Mouse (Mus musculus) stomach, postnatal 0 days (tissue): Measurements from ENCODE around the gene Tnrc6b. TPM values are rescaled to one million over a fixed set of nuclear protein-coding genes. Genes with fewer than 3 reads are reported as not detected.

Experiments used
- ATAC-seq: fragments of 200-750 bp; cut with Nextera tagmentation; 2 replicates; pipeline ENCODE4 v1.8.0; 2017; ENCODE audit not compliant: low FRiP score, low TSS enrichment
- DNase-seq: peaks from one replicate; pipeline ENCODE4 v3.0.0-alpha.2; 2016; ENCODE audit warnings: low spot score
- H3K27ac ChIP-seq: fragments of 300-500 bp; sonication (generic); replicated peaks from 2 replicates; pipeline ENCODE4 v1.5.1; 2014; ENCODE audit warnings: mild to moderate bottlenecking, control low read depth
- H3K27me3 ChIP-seq: fragments of 300-500 bp; sonication (generic); 2 replicates; pipeline ENCODE4 v1.6.1; 2014; ENCODE audit warnings: low read length; ENCODE audit not compliant: control insufficient read depth, insufficient read depth
- H3K36me3 ChIP-seq: fragments of 300-500 bp; sonication (generic); 2 replicates; pipeline ENCODE4 v1.6.1; 2014; ENCODE audit warnings: low read length, mixed read lengths; ENCODE audit not compliant: control insufficient read depth, insufficient read depth
- H3K4me1 ChIP-seq: fragments of 300-500 bp; sonication (generic); replicated peaks from 2 replicates; pipeline ENCODE4 v1.6.1; 2014; ENCODE audit warnings: antibody characterized with exemption; ENCODE audit not compliant: control insufficient read depth, insufficient read depth
- H3K4me2 ChIP-seq: fragments of 300-500 bp; sonication (generic); replicated peaks from 2 replicates; pipeline ENCODE4 v1.6.1; 2014; ENCODE audit warnings: low read depth, mild to moderate bottlenecking, control low read depth, moderate library complexity
- H3K4me3 ChIP-seq: fragments of 300-500 bp; sonication (generic); 2 replicates; pipeline ENCODE4 v1.5.1; 2014; ENCODE audit warnings: low read depth, low read length, control low read depth
- H3K9ac ChIP-seq: fragments of 300-500 bp; sonication (generic); 2 replicates; pipeline ENCODE4 v1.6.1; 2014; ENCODE audit warnings: mild to moderate bottlenecking, low read length, control low read depth, mixed read lengths
- H3K9me3 ChIP-seq: fragments of 300-500 bp; sonication (generic); 2 replicates; pipeline ENCODE4 v1.6.1; 2016; ENCODE audit warnings: low read length; ENCODE audit not compliant: control insufficient read depth
- CTCF ChIP-seq: IDR thresholded peaks from 2 replicates; pipeline ENCODE4 v1.5.1; 2016; ENCODE audit warnings: antibody characterized with exemption, low read depth, mild to moderate bottlenecking, moderate library complexity
- EP300 ChIP-seq: optimal IDR thresholded peaks from 2 replicates; pipeline ENCODE3; 2016; ENCODE audit warnings: antibody characterized with exemption
- WGBS: fragments of 180-500 bp; shearing (Covaris S2); extraction: QIAGEN DNeasy Blood & Tissue Kit; methylation state at CpG from one replicate; pipeline ENCODE4 v1.1.7; 2014; 5-methylcytosine and 5-hydroxymethylcytosine counted together
- polyA plus RNA-seq: library from polyadenylated mRNA; unstranded; fragments of >200 nt; fragmentation: Nextera tagmentation; extraction: Ambion mirVana; gene quantifications from 2 replicates; pipeline ENCODE4 v1.2.1, GENCODE M21; 2015

The Tnrc6b gene
- polyA plus RNA-seq, 1 experiment from 2014 or later, result 8.5 TPM

DNA sequence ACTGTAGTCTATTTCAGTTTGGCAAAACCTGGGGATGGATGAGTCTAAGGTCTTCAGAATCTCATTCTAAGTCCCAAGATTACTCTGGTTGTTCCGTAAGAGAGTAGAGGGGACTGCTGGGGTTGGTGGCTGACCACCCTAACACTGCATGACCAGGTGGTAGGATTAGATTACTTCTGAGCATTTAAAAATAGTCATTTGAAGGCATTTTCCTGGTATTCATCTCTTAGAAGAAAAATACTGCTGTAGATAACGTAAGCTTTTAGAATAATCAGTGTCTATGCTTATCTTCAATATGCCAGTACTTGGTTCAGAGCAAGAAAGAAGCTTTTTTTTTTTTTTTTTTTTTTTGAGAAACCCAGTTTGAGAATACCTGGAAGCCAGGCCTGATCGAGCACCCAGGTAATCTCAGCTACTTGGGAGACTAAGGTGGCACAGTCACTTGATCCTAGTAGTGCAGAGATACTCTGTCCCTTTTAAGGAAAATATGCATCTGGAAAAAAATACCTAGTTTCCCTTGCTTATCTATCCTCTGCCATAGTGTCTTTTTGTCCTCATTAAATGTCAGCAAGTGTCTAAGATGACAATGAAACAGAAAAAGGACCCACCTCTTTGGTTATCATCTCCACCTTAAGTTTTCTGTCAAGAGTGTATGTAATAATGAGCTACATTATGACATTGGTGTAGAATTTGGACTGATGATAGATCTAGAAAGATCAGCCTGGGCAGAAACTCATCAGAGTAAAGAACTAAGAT, 33.7 kb downstream of the Tnrc6b start:
- ATAC-seq, result no peak
- WGBS, result 92% methylated on average over 3 of the region's 3 CpGs
- TF ChIP-seq EP300 (no peak), CTCF (no peak)
- Histone ChIP-seq H3K27me3 (no peaks in the 10 kb centered on the region), H3K4me2 (no peak overlapping the region), H3K36me3 (no peaks in the 10 kb centered on the region), H3K9ac (no peak overlapping the region), H3K9me3 (no peaks in the 10 kb centered on the region), H3K27ac (no peak overlapping the region), H3K4me3 (no peak overlapping the region), H3K4me1 (no peaks in the 10 kb centered on the region)
- no peak for DNase-seq

- 58% methylated on average over 5 of the region's 5 CpGs for WGBS
- H3K4me3 ChIP-seq, result no peak overlapping the region
- H3K27ac ChIP-seq, result no peak overlapping the region
- ATAC-seq, result no peak
- no peak overlapping the region for H3K4me2 ChIP-seq
- H3K27me3 ChIP-seq, result no peaks in the 10 kb centered on the region
- DNase-seq, result no peak
- H3K9me3 ChIP-seq, result no peaks in the 10 kb centered on the region
- TF ChIP-seq EP300, result no peak
- no peak for TF ChIP-seq CTCF
- H3K36me3 ChIP-seq, result no peaks in the 10 kb centered on the region
- H3K9ac ChIP-seq, result no peak overlapping the region
- H3K4me1 ChIP-seq, result no peaks in the 10 kb centered on the region
These were observed 37.9 kb downstream of the Tnrc6b start for GRCm38 (mm10) chr15:80748979-80749378.

DNA sequence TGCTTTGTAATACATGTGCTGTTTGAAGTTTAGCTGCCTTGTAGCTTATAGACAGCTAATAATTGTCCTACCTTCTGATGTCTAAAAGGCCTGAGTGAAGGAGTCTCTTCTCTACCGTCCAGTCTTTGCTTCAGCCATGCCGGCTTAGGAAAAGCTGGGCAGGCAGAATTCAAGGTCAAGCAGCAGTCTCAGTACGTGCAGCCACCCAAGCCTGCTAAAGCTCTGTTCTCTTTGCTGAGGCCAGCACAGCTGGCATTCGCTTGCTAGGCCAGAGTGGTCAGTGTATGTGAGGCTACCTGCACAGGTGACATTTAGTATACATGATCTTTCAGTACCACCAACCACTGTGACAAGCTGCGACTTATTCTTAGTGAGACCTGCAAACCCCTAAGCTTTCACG, 42.2 kb downstream of the Tnrc6b start:
- TF ChIP-seq EP300 (no peak), CTCF (no peak)
- H3K9ac ChIP-seq, result no peak overlapping the region
- no peak for DNase-seq
- no peak overlapping the region for H3K4me3 ChIP-seq
- no peak overlapping the region for H3K27ac ChIP-seq
- H3K9me3 ChIP-seq, result no peaks in the 10 kb centered on the region
- WGBS, result 74% methylated on average over 6 of the region's 6 CpGs
- no peaks in the 10 kb centered on the region for H3K4me1 ChIP-seq
- H3K36me3 ChIP-seq, result no peaks in the 10 kb centered on the region
- H3K27me3 ChIP-seq, result no peaks in the 10 kb centered on the region
- H3K4me2 ChIP-seq, result no peak overlapping the region
- ATAC-seq, result no peak

DNA sequence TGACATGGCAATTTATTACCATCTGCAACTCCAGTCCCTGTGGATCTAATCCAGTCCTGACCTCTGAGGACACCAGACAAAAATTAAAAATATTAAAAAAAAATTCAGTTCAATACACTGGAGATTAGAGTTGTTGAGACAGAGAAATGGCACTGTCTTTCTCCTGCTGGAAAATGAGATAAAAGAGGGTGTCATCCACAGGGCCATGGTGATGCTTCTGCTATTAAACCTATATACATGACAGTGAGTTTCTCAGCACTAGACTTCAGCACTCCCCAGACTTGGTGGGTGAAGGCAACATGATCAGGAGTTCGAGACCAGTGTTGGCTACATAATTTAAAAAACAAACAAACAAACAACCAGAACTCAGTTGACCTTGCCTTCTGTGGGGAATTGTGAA, 43.0 kb downstream of the Tnrc6b start:
- Histone ChIP-seq H3K4me3 (no peak overlapping the region), H3K9ac (no peak overlapping the region)
- no peak for TF ChIP-seq CTCF
- no peak for TF ChIP-seq EP300

GRCm38 (mm10) chr15:80759451-80759850, 48.3 kb downstream of the Tnrc6b start:
- 75% methylated on average over 9 of the region's 9 CpGs for WGBS
- no peak for DNase-seq
- no peaks in the 10 kb centered on the region for H3K9me3 ChIP-seq
- no peak overlapping the region for H3K4me3 ChIP-seq
- no peak for TF ChIP-seq EP300
- TF ChIP-seq CTCF, result no peak
- H3K36me3 ChIP-seq, result no peaks in the 10 kb centered on the region
- H3K27ac ChIP-seq, result no peak overlapping the region
- H3K4me2 ChIP-seq, result no peak overlapping the region
- no peak for ATAC-seq
- H3K9ac ChIP-seq, result no peak overlapping the region
- H3K27me3 ChIP-seq, result no peaks in the 10 kb centered on the region
- H3K4me1 ChIP-seq, result no peaks in the 10 kb centered on the region

More for the DNA sequence above, 43.0 kb downstream of the Tnrc6b start:
- no peak overlapping the region for H3K4me2 ChIP-seq
- no peaks in the 10 kb centered on the region for H3K9me3 ChIP-seq
- no peaks in the 10 kb centered on the region for H3K27me3 ChIP-seq
- DNase-seq (no peak), ATAC-seq (no peak)
- H3K27ac ChIP-seq, result no peak overlapping the region
- no peaks in the 10 kb centered on the region for H3K36me3 ChIP-seq
- no peaks in the 10 kb centered on the region for H3K4me1 ChIP-seq
- WGBS, result 87% methylated on average over 1 of the region's 1 CpGs

DNA sequence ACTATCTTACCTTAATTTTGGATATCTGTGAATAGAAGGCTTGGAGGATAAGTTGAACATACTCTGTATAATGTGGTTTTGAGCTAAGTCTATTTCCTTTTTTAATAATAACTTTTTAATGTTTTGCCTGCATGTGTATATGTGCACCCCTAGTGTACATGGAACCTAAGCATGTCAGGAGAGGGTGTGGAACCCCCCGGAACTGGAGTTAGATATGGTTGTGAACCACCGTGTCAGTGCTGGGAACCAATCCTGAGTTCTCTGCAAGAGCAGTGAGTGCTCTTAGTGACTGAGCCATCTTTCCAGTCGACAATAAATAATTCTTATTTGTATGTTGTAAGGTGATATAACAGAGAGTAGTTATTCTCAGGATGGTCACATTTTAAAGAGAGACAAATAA, 49.4 kb downstream of the Tnrc6b start:
- H3K4me1 ChIP-seq, result no peaks in the 10 kb centered on the region
- TF ChIP-seq EP300 (no peak), CTCF (no peak)
- no peak for DNase-seq
- no peak overlapping the region for H3K4me2 ChIP-seq
- no peaks in the 10 kb centered on the region for H3K36me3 ChIP-seq
- no peak for ATAC-seq
- H3K27ac ChIP-seq, result no peak overlapping the region
- no peaks in the 10 kb centered on the region for H3K27me3 ChIP-seq
- WGBS, result 86% methylated on average over 3 of the region's 3 CpGs
- H3K9me3 ChIP-seq, result no peaks in the 10 kb centered on the region
- H3K9ac ChIP-seq, result no peak overlapping the region
- H3K4me3 ChIP-seq, result no peak overlapping the region
